Mouse (Mus musculus) lung, adult 2 months (tissue): Measurements from ENCODE around the gene Hnrnpa2b1. TPM values are rescaled to one million over a fixed set of nuclear protein-coding genes. Genes with fewer than 3 reads are reported as not detected.

Experiments used
- DNase-seq: peaks from one replicate; pipeline ENCODE4 v3.0.0; 2022
- H3K4me1 ChIP-seq: fragments of 200-500 bp; 2 replicates; pipeline ENCODE4 v1.6.1; 2011; ENCODE audit warnings: low read length; ENCODE audit not compliant: control insufficient read depth, insufficient read depth
- H3K4me3 ChIP-seq: fragments of 200-500 bp; replicated peaks from 2 replicates; pipeline ENCODE3; 2011; ENCODE audit warnings: low read depth, mild to moderate bottlenecking, control low read depth, low read length; ENCODE audit errors: extremely low read depth
- CTCF ChIP-seq: fragments of 200-500 bp; IDR thresholded peaks from 2 replicates; pipeline ENCODE4 v1.5.1; 2011; ENCODE audit warnings: mild to moderate bottlenecking, low read length, control low read depth; ENCODE audit not compliant: insufficient read depth
- POLR2A ChIP-seq: fragments of 200-500 bp; IDR thresholded peaks from 2 replicates; pipeline ENCODE4 v1.6.1; 2011; ENCODE audit warnings: low read depth, mild to moderate bottlenecking, control low read depth, low read length, borderline replicate concordance; ENCODE audit errors: extremely low read depth
- WGBS: fragments of 180-500 bp; shearing (Covaris S2); methylation state at CpG from one replicate; pipeline ENCODE4 v1.1.7; 2018; 5-methylcytosine and 5-hydroxymethylcytosine counted together
- polyA plus RNA-seq: library from polyadenylated mRNA; depleted of rRNA; stranded (reverse); fragments of >200 nt; gene quantifications from 2 replicates; pipeline ENCODE4 v1.2.3, GENCODE M21; 2012

Hnrnpa2b1 gene
- polyA plus RNA-seq, 1 experiment = 73.2 TPM

GRCm38 (mm10) chr6:51452927-51453503 lies 16.7 kb downstream of the Hnrnpa2b1 start:
- H3K4me1 ChIP-seq = no peaks in the 10 kb centered on the region
- DNase-seq = no peak
- WGBS = 48% methylated on average over 7 of the region's 7 CpGs

GRCm38 (mm10) chr6:51442191-51442835 lies 27.4 kb downstream of the Hnrnpa2b1 start:
- WGBS = 65% methylated on average over 9 of the region's 9 CpGs
- Histone ChIP-seq H3K4me1 (0 out of 2 replicates have a peak, but pooled peaks cover 2% of the 10 kb centered on the region), H3K4me3 (no peak overlapping the region)
- TF ChIP-seq CTCF (no peak), POLR2A (no peak)
- DNase-seq = no peak

More at GRCm38 (mm10) chr6:51452927-51453503, 16.7 kb downstream of the Hnrnpa2b1 start:
- TF ChIP-seq POLR2A = no peak
- H3K4me3 ChIP-seq = no peak overlapping the region

DNA sequence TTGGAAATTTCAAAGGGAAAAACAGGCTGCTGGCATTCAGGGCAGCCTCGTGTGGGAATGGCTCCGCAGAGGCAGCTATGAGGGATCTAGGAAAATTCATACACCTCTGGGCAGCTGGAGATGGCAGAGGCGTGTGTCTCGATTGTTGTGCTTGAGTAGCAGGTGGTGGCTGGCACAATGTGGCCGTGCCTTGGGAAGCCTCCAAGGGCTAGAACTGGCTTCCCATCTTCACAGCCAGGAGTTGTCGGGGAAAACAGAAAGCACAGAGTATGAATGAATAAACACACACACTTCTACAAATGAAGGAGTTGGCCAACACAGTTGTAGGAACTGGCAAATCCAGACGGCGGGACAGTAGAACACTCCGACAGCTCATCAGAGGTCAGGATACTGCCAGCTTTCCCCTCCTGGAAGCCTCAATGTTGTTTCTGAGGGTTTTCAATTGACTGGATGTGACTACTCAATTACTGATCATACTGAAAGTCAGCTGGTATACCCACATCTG lies 30.8 kb downstream of the Hnrnpa2b1 start:
- H3K4me3 ChIP-seq = no peak overlapping the region
- no peak for DNase-seq
- WGBS = 64% methylated on average over 9 of the region's 9 CpGs
- TF ChIP-seq CTCF (no peak), POLR2A (no peak)
- H3K4me1 ChIP-seq = 0 out of 2 replicates have a peak, but pooled peaks cover 2% of the 10 kb centered on the region

DNA sequence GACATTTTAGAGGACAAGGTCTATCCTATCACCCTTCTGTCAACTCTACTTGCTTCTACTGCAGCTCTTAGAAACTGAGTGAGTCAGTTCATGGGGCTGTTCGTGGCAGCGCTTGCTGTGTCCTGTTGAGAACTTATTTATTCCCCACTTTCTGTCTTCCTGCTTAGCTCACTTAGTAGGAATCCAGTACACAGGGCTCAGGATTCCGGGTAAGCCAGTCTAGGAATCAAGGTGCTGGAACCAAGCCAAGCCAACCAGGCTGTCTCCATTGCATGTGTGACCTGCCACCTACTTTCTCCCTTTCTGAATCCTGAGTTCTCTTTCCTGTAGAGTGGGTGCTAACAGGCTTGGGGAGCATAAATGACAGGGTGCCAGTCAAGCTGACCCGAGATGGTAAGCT lies 32.0 kb downstream of the Hnrnpa2b1 start:
- whole genome bisulfite sequencing = 50% methylated on average over 4 of the region's 4 CpGs
- TF ChIP-seq POLR2A (no peak), CTCF (no peak)
- no peak overlapping the region for H3K4me3 ChIP-seq
- no peak for DNase-seq
- H3K4me1 ChIP-seq = peaks cover 7% of the 10 kb centered on the region; the same call in 1 of the 2 replicates

DNA sequence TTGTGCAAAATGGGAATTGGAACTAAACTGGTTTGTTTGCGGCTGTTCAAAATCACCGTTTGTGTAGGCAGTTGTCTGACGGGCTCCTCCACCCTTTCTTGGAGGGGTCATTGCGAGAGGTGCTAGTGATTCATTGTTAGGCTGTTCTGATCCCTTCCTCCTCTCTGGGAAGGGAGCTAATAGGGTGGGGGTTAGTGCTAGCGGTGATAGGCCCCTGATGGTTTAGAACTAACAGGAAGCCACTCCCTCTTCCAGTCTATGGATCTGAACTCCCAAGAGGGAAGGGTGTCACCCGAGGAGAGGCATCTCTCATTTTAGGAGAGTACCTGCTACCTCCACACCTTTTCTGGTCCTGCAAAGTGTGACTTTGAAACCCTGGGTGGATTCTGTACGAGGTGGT lies 35.4 kb downstream of the Hnrnpa2b1 start:
- 33% methylated on average over 7 of the region's 7 CpGs for WGBS
- H3K4me3 ChIP-seq = no peak overlapping the region
- peaks cover 10% of the 10 kb centered on the region for H3K4me1 ChIP-seq
- DNase-seq = no peak
- TF ChIP-seq CTCF (no peak), POLR2A (no peak)

GRCm38 (mm10) chr6:51432535-51433397 lies 36.9 kb downstream of the Hnrnpa2b1 start, which contains the start of gene Nfe2l3:
Gene Nfe2l3, plus strand, starts transcription at chr6:51432670.
- peak; percentile 46 for DNase-seq
- Histone ChIP-seq H3K4me3 (peak within 1 kb of the TSS; percentile 42), H3K4me1 (peaks cover 10% of the 10 kb centered on the region)
- WGBS = 2% methylated on average over 74 of the region's 74 CpGs
- no peak for TF ChIP-seq CTCF
- TF ChIP-seq POLR2A = peak; percentile 28; the same call in 1 of the 2 replicates

DNA sequence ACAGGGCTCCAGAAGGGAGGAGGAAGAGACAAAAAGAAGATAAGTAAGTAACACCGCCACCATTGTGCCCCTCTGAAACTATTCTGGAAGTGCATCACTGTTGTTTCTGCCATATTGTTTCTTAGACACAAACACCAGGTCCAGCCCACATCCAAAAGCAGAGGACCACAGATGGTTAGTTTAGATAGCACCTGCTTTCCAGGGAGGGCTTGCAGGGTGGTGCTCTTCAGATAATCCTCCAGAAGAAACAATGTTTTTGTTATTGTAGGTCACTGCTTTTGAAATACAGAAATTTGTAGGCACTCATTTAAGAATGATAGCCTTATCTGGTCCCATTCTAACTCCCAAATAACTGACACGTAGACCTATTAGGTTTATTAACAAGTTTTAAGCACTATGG lies 45.2 kb downstream of the Hnrnpa2b1 start:
- Histone ChIP-seq H3K4me1 (no peaks in the 10 kb centered on the region), H3K4me3 (no peak overlapping the region)
- no peak for DNase-seq
- 91% methylated on average over 2 of the region's 2 CpGs for WGBS
- no peak for TF ChIP-seq CTCF
- no peak for TF ChIP-seq POLR2A

DNA sequence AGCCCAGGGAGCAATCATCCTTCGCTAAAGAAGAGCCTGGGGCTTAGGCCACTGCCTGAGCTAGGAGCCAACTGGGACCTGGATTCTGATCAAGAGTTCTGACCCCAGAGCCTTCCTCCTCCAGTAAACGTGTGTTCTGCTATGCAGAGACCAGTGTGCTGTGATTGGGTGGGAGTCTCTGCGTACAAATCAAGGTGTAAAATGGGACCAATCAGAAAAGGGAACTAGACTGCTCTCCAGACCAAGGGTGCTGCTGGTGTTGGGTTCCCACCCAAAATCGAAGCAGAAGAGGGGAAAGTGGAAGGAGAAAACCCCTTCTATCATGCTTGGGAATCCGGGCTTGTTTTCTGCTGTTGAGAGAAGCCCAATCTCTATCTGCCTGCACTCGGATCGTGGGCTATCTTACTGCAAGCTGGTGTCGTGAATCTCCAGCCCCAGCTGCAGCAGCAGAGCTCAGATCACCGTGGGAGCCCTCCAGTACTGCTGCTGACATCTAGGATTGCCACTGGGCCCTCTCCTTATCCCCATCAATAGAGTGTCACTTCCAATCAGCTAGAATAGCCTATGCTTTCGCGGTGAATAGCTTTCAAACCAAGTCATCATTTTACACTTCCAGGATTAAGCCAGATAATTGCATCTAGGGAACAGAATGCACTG lies 46.1 kb downstream of the Hnrnpa2b1 start:
- no peaks in the 10 kb centered on the region for H3K4me1 ChIP-seq
- DNase-seq = no peak
- H3K4me3 ChIP-seq = no peak overlapping the region
- 56% methylated on average over 11 of the region's 11 CpGs for WGBS
- TF ChIP-seq POLR2A (no peak), CTCF (no peak)
